Mouse (Mus musculus) heart, postnatal 0 days (tissue): ENCODE results near the gene 2310022B05Rik. TPM values are rescaled to one million over a fixed set of nuclear protein-coding genes. Genes with fewer than 3 reads are reported as not detected.

Source experiments
- ATAC-seq: fragments of 200-750 bp; cut with Nextera tagmentation; 2 replicates; pipeline ENCODE4 v1.8.0; 2017; ENCODE audit warnings: low read depth, moderate number of reproducible peaks, moderate library complexity; ENCODE audit not compliant: insufficient read depth
- DNase-seq: peaks from one replicate; pipeline ENCODE4 v3.0.0-alpha.2; 2016; ENCODE audit warnings: low spot score
- H3K27ac ChIP-seq: fragments of 300-500 bp; sonication (generic); 2 replicates; pipeline ENCODE4 v1.5.1; 2014; ENCODE audit warnings: low read depth, mild to moderate bottlenecking
- H3K27me3 ChIP-seq: fragments of 300-500 bp; sonication (generic); 2 replicates; pipeline ENCODE4 v1.6.1; 2014; ENCODE audit warnings: low read length, mixed read lengths; ENCODE audit not compliant: control insufficient read depth, insufficient read depth
- H3K36me3 ChIP-seq: fragments of 300-500 bp; sonication (generic); replicated peaks from 2 replicates; pipeline ENCODE4 v1.6.1; 2014; ENCODE audit warnings: low read length, mixed read lengths; ENCODE audit not compliant: control insufficient read depth, insufficient read depth
- H3K4me1 ChIP-seq: fragments of 300-500 bp; sonication (generic); 2 replicates; pipeline ENCODE4 v1.6.1; 2014; ENCODE audit warnings: antibody characterized with exemption; ENCODE audit not compliant: control insufficient read depth, insufficient read depth
- H3K4me2 ChIP-seq: fragments of 300-500 bp; sonication (generic); 2 replicates; pipeline ENCODE4 v1.6.1; 2014; ENCODE audit warnings: low read depth, mild to moderate bottlenecking, low read length, moderate library complexity
- H3K4me3 ChIP-seq: fragments of 300-500 bp; sonication (generic); 2 replicates; pipeline ENCODE4 v1.5.1; 2014; ENCODE audit warnings: low read depth, low read length
- H3K9ac ChIP-seq: fragments of 300-500 bp; sonication (generic); replicated peaks from 2 replicates; pipeline ENCODE4 v1.6.1; 2014; ENCODE audit warnings: low read depth, low read length, mixed read lengths
- H3K9me3 ChIP-seq: fragments of 300-500 bp; sonication (generic); replicated peaks from 2 replicates; pipeline ENCODE4 v1.6.1; 2016; ENCODE audit warnings: low read length; ENCODE audit not compliant: control insufficient read depth
- CTCF ChIP-seq: IDR thresholded peaks from 2 replicates; pipeline ENCODE4 v1.5.1; 2016; ENCODE audit warnings: antibody characterized with exemption, control low read depth, low read depth
- EP300 ChIP-seq: IDR thresholded peaks from 2 replicates; pipeline ENCODE4 v1.6.1; 2016; ENCODE audit warnings: antibody characterized with exemption, low read depth
- WGBS: fragments of 180-500 bp; shearing (Covaris S2); extraction: QIAGEN DNeasy Blood & Tissue Kit; methylation state at CpG from one replicate; pipeline ENCODE4 v1.1.7; 2014; 5-methylcytosine and 5-hydroxymethylcytosine counted together
- polyA plus RNA-seq: library from polyadenylated mRNA; unstranded; fragments of >200 nt; fragmentation: Nextera tagmentation; extraction: Ambion mirVana; gene quantifications from 2 replicates; pipeline ENCODE4 v1.2.1, GENCODE M21; 2015
- total RNA-seq: library from RNA; depleted of rRNA; stranded (reverse); fragments of >200 nt; gene quantifications from 2 replicates; pipeline ENCODE4 v1.2.3, GENCODE M21; 2014; ENCODE audit warnings: low replicate concordance

The 2310022B05Rik gene
- total and polyA plus RNA-seq, 2 experiments from 2014 or later, result 30.7 to 144 TPM

- DNase-seq, result peak; percentile 94
- Histone ChIP-seq H3K4me1 (peaks cover 36% of the 10 kb centered on the region), H3K36me3 (peaks cover 33% of the 10 kb centered on the region), H3K4me3 (no peak overlapping the region), H3K9ac (no peak overlapping the region; the same call in 1 of the 2 replicates), H3K27ac (peak overlapping the region; percentile 94), H3K9me3 (no peaks in the 10 kb centered on the region), H3K27me3 (no peaks in the 10 kb centered on the region), H3K4me2 (peak overlapping the region; percentile 23; the same call in 1 of the 2 replicates)
- 27% methylated on average over 14 of the region's 14 CpGs for WGBS
- TF ChIP-seq CTCF (no peak), EP300 (peak; percentile 69; the same call in 1 of the 2 replicates)
- peak; percentile 88 for ATAC-seq
Measured at GRCm38 (mm10) chr8:124633001-124633703, 30.0 kb downstream of the 2310022B05Rik start.

- Histone ChIP-seq H3K4me1 (peaks cover 36% of the 10 kb centered on the region), H3K4me2 (no peak overlapping the region), H3K36me3 (peaks cover 21% of the 10 kb centered on the region), H3K9me3 (no peaks in the 10 kb centered on the region), H3K9ac (no peak overlapping the region), H3K27me3 (no peaks in the 10 kb centered on the region), H3K4me3 (no peak overlapping the region), H3K27ac (peak overlapping the region; percentile 94)
- DNase-seq, result no peak
- 0 out of 2 replicates have a peak, but pooled peaks have one; percentile 7 for ATAC-seq
- 42% methylated on average over 7 of the region's 7 CpGs for WGBS
- TF ChIP-seq EP300 (no peak), CTCF (no peak)
Measured at GRCm38 (mm10) chr8:124631966-124632365, 31.2 kb downstream of the 2310022B05Rik start.

DNA sequence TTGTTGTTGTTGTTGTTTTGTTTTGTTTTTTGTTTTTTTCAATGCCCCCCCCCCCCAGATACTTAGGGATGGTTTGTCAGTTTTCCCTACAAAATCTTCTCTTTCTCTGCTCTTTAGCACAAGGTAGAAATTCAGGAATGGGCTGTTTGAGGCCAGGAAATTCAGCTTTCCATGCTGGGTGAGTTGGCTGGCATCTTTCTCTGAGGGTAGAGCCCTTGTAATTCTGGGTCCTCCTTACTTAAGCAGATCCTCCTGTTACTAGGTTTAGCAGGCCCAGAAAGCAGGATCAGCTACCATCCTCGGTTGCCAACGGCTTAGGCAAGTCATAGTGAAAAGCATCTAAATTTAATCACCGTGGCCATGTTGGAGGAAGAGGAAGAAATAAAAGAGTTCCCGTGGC is 32.3 kb downstream of the 2310022B05Rik start:
- no peak for DNase-seq
- H3K27ac ChIP-seq, result no peak overlapping the region
- H3K9me3 ChIP-seq, result no peaks in the 10 kb centered on the region
- peaks cover 11% of the 10 kb centered on the region for H3K36me3 ChIP-seq
- ATAC-seq, result no peak
- WGBS, result 71% methylated on average over 4 of the region's 4 CpGs
- H3K4me2 ChIP-seq, result no peak overlapping the region
- no peaks in the 10 kb centered on the region for H3K27me3 ChIP-seq
- H3K4me1 ChIP-seq, result peaks cover 36% of the 10 kb centered on the region
- no peak overlapping the region for H3K4me3 ChIP-seq
- TF ChIP-seq EP300 (no peak), CTCF (no peak)
- no peak overlapping the region for H3K9ac ChIP-seq

DNA sequence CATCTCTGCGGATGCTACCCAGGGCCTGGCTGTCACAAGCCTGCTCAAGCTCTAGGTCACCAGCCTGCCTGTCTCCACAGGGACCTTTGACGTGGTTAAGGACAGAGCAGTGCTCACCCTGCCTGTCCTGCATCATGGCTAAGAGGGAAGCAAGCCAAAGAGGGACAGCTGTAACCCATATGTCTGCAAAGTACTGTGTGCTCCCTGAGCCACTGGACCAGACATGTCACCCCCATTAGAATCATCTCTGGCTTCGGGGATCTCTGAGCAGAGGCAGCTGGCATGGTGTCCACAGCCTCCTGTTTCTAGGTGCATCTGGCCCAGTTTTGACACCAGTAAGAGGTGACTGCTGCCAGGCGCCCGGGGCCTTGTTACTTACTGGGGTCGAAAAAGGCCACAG is 32.7 kb downstream of the 2310022B05Rik start:
- no peak for TF ChIP-seq EP300
- no peak for TF ChIP-seq CTCF
- no peaks in the 10 kb centered on the region for H3K9me3 ChIP-seq
- H3K4me2 ChIP-seq, result no peak overlapping the region
- H3K36me3 ChIP-seq, result peaks cover 7% of the 10 kb centered on the region
- H3K27ac ChIP-seq, result 0 out of 2 replicates have a peak overlapping the region, but pooled peaks have one; percentile 6
- H3K4me3 ChIP-seq, result no peak overlapping the region
- no peak for ATAC-seq
- no peak overlapping the region for H3K9ac ChIP-seq
- DNase-seq, result no peak
- 64% methylated on average over 6 of the region's 6 CpGs for WGBS
- peaks cover 36% of the 10 kb centered on the region for H3K4me1 ChIP-seq
- no peaks in the 10 kb centered on the region for H3K27me3 ChIP-seq

DNA sequence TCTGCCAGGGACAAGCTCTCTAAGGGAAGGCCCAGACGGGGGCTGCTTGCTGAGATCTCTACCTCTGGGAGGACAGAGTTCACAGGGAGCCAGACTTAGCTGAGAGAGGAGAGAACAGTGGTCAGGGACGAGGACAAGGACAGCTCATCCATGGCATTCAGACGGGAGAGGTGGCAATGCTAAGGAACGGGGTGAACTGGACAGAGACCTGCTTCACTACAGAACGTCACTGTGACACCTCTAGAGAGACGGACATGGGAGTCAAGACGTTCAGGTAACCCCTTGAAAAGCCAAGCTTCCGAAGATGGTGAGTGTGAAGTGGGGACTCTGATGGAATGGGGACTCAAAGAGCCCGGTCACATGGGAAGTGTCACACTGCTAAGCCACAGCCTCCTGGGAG is 36.9 kb downstream of the 2310022B05Rik start:
- Histone ChIP-seq H3K4me3 (no peak overlapping the region), H3K9me3 (no peaks in the 10 kb centered on the region), H3K27me3 (no peaks in the 10 kb centered on the region), H3K27ac (no peak overlapping the region), H3K4me1 (0 out of 2 replicates have a peak, but pooled peaks cover 10% of the 10 kb centered on the region), H3K36me3 (no peaks in the 10 kb centered on the region), H3K9ac (no peak overlapping the region), H3K4me2 (no peak overlapping the region)
- no peak for ATAC-seq
- no peak for DNase-seq
- TF ChIP-seq EP300, result no peak
- 90% methylated on average over 9 of the region's 9 CpGs for WGBS
